Mouse (Mus musculus): ENCODE data around the gene Arl3. TPM values are rescaled to one million over a fixed set of nuclear protein-coding genes. Genes with fewer than 3 reads are reported as not detected.

Gene Arl3
- polyA plus RNA-seq, 1 experiment from 2014 or later: 159 TPM

DNA sequence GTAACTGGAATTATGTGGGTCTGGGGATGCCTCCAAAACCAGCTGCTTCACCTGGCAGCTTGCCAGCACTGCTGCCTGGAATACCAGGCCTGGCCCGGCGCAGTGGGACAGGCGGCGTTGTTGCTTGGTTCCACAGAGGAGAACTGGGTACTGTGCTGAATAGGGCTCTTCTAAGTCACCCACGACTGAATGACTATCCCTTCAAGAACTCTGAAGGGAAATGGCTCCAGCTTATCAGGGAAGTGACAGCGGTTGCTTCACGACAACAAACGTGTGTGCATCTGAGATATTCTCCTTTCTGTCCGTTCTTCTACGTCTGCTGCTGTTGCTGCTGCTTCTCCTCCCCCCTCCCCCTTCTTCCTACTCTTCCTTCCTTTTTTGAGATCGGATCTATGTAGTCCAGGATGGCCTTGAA is 19.4 kb downstream of the Arl3 start:
- 55% methylated on average over 11 of the region's 11 CpGs for WGBS
- DNase-seq (ENCODE audit: low spot score): peak; percentile 90
- peak; percentile 86 for ATAC-seq

DNA sequence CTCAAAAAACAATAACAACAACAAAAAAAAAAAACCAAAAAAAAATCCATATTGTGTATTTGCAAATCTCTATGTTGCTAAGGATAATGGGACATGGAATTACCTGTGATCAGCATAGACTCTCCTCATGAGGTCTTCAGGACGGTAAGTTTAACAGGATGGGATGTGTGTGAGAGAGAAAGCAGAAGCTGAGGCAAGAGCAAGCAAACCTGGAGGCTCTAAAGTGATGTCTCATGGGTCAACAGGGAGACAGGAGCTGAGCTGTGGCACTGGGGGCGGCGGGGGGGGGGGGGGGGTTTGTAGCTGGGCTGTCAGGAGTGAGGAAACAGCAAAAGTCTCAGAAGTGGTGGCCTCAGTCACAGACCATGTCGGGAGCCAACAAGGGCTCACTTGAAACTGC is 20.5 kb downstream of the Arl3 start:
- Histone ChIP-seq H3K4me2 (ENCODE audit: low read length) (no peak overlapping the region), H3K9ac (ENCODE audit: low read length) (no peak overlapping the region), H3K27me3 (replicated peaks; ENCODE audit: control insufficient read depth, insufficient read depth, low read length) (no peaks in the 10 kb centered on the region), H3K36me3 (ENCODE audit: control insufficient read depth, insufficient read depth, low read length) (peaks cover 66% of the 10 kb centered on the region), H3K4me1 (ENCODE audit: control insufficient read depth, insufficient read depth, low read length) (peaks cover 6% of the 10 kb centered on the region; the same call in 1 of the 2 replicates), H3K4me3 (ENCODE audit: low read depth, low read length) (no peak overlapping the region), H3K9me3 (replicated peaks; ENCODE audit: control insufficient read depth, low read length) (no peaks in the 10 kb centered on the region), H3K27ac (ENCODE audit: low read depth, low read length) (no peak overlapping the region)
- WGBS: 89% methylated on average over 3 of the region's 4 CpGs
- ATAC-seq: no peak
- DNase-seq (ENCODE audit: low spot score): no peak

More for the DNA sequence above, 19.4 kb downstream of the Arl3 start:
- Histone ChIP-seq H3K4me3 (ENCODE audit: low read depth, low read length) (no peak overlapping the region), H3K9me3 (replicated peaks; ENCODE audit: control insufficient read depth, low read length) (no peaks in the 10 kb centered on the region), H3K27ac (ENCODE audit: low read depth, low read length) (peak overlapping the region; percentile 54; the same call in 1 of the 2 replicates), H3K36me3 (ENCODE audit: control insufficient read depth, insufficient read depth, low read length) (peaks cover 72% of the 10 kb centered on the region), H3K27me3 (replicated peaks; ENCODE audit: control insufficient read depth, insufficient read depth, low read length) (no peaks in the 10 kb centered on the region), H3K4me1 (ENCODE audit: control insufficient read depth, insufficient read depth, low read length) (peaks cover 3% of the 10 kb centered on the region; the same call in 1 of the 2 replicates), H3K9ac (ENCODE audit: low read length) (no peak overlapping the region), H3K4me2 (ENCODE audit: low read length) (no peak overlapping the region)

DNA sequence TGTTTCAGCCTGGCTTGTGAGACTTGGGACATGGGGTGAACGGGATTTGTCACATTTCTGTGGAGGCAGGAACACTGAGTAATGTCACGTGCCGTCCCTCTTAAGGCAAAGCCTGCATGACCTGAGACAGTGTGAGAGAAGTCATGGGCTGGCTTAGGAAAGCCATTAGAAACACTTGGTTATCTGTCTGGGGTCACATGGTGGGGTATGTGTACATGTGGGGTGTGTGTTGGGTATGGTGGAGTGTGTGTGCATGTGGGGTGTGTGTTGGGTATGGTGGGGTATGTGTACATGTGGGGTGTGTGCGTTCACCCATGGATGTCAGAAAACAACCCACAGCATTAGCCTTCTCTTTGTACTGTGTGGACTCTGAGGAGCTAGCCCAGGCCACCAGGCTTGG is 22.6 kb downstream of the Arl3 start:
- H3K36me3 ChIP-seq (ENCODE audit: control insufficient read depth, insufficient read depth, low read length): peaks cover 49% of the 10 kb centered on the region
- no peak for DNase-seq (ENCODE audit: low spot score)
- no peaks in the 10 kb centered on the region for H3K9me3 ChIP-seq (replicated peaks; ENCODE audit: control insufficient read depth, low read length)
- no peak for ATAC-seq
- peaks cover 6% of the 10 kb centered on the region; the same call in 1 of the 2 replicates for H3K4me1 ChIP-seq (ENCODE audit: control insufficient read depth, insufficient read depth, low read length)
- no peak overlapping the region for H3K27ac ChIP-seq (ENCODE audit: low read depth, low read length)
- H3K4me3 ChIP-seq (ENCODE audit: low read depth, low read length): no peak overlapping the region
- no peaks in the 10 kb centered on the region for H3K27me3 ChIP-seq (replicated peaks; ENCODE audit: control insufficient read depth, insufficient read depth, low read length)
- 90% methylated on average over 4 of the region's 4 CpGs for WGBS
- no peak overlapping the region for H3K4me2 ChIP-seq (ENCODE audit: low read length)
- no peak overlapping the region for H3K9ac ChIP-seq (ENCODE audit: low read length)

DNA sequence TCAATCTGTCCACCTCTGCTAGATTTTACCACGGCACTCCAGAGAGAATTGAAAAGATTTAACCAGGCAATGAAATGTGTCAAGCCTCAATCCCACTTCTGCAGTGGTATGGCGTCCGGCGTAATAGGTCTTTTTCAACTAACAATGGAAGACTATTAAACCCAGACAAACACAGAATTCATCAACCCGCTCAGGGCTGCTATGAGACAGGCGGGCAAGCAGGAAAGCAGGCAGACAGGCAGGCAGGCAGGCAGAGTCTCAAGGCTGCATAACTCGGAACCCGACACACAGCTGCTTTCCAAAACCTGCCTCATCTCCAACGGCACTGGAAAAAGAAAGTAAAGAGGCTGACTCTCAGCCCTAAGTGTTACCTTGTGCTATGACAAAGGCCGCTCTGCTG is 24.9 kb downstream of the Arl3 start:
- ATAC-seq (peak; percentile 74), DNase-seq (ENCODE audit: low spot score) (peak; percentile 54)
- H3K4me3 ChIP-seq (ENCODE audit: low read depth, low read length): no peak overlapping the region
- H3K9me3 ChIP-seq (replicated peaks; ENCODE audit: control insufficient read depth, low read length): no peaks in the 10 kb centered on the region
- 0 out of 2 replicates have a peak, but pooled peaks cover 3% of the 10 kb centered on the region for H3K4me1 ChIP-seq (ENCODE audit: control insufficient read depth, insufficient read depth, low read length)
- H3K36me3 ChIP-seq (ENCODE audit: control insufficient read depth, insufficient read depth, low read length): peaks cover 38% of the 10 kb centered on the region
- no peaks in the 10 kb centered on the region for H3K27me3 ChIP-seq (replicated peaks; ENCODE audit: control insufficient read depth, insufficient read depth, low read length)
- peak overlapping the region; percentile 70; the same call in 1 of the 2 replicates for H3K27ac ChIP-seq (ENCODE audit: low read depth, low read length)
- no peak overlapping the region for H3K9ac ChIP-seq (ENCODE audit: low read length)
- WGBS: 45% methylated on average over 10 of the region's 10 CpGs
- H3K4me2 ChIP-seq (ENCODE audit: low read length): no peak overlapping the region

DNA sequence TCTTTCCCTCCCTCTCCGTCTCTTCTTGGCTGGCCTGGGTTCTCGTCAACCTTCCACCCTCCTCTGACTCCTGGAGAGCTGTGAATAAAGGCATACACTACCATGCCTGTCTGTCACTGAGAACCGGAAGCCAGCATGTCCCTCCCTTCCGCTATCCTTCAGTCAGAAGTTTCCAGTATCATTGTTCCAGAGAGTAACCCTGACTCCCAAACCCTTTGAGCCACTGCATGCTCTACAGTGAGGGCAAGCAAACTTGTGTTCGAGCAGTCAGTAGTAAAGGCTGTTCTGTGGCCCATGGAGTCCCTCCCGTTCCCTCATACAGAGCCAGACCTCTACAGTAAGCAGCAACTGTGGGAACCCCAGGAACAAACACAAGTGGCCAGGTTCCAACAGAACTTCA is 25.4 kb downstream of the Arl3 start:
- no peak overlapping the region for H3K4me2 ChIP-seq (ENCODE audit: low read length)
- 0 out of 2 replicates have a peak, but pooled peaks cover 3% of the 10 kb centered on the region for H3K4me1 ChIP-seq (ENCODE audit: control insufficient read depth, insufficient read depth, low read length)
- peaks cover 43% of the 10 kb centered on the region for H3K36me3 ChIP-seq (ENCODE audit: control insufficient read depth, insufficient read depth, low read length)
- peak; percentile 14 for DNase-seq (ENCODE audit: low spot score)
- no peaks in the 10 kb centered on the region for H3K9me3 ChIP-seq (replicated peaks; ENCODE audit: control insufficient read depth, low read length)
- H3K4me3 ChIP-seq (ENCODE audit: low read depth, low read length): no peak overlapping the region
- no peaks in the 10 kb centered on the region for H3K27me3 ChIP-seq (replicated peaks; ENCODE audit: control insufficient read depth, insufficient read depth, low read length)
- 61% methylated on average over 6 of the region's 6 CpGs for WGBS
- peak overlapping the region; percentile 70; the same call in 1 of the 2 replicates for H3K27ac ChIP-seq (ENCODE audit: low read depth, low read length)
- peak; percentile 70 for ATAC-seq
- H3K9ac ChIP-seq (ENCODE audit: low read length): no peak overlapping the region

DNA sequence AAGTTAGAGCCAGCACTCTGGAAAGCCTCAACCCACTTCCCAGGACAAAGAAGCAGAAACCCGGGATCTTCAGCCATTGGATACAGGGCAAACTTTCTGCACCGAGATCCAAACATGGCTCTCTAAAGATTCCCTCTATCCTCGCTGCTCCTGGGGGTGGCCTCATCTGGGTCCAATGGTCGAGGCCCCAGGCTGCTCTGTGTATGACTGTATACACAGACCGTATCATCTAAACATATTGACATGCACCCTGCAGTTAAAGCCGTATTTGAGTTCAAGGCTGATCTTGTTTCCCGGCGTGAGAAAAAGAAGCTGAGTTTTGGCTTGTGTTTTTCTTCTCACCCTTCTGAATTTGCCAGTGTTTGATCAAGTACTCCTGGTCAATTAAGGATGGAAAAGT is 30.2 kb downstream of the Arl3 start:
- WGBS: 87% methylated on average over 8 of the region's 8 CpGs
- no peak for ATAC-seq
- H3K4me3 ChIP-seq (ENCODE audit: low read depth, low read length): no peak overlapping the region
- no peak overlapping the region for H3K9ac ChIP-seq (ENCODE audit: low read length)
- no peak overlapping the region for H3K27ac ChIP-seq (ENCODE audit: low read depth, low read length)
- no peaks in the 10 kb centered on the region for H3K27me3 ChIP-seq (replicated peaks; ENCODE audit: control insufficient read depth, insufficient read depth, low read length)
- H3K4me1 ChIP-seq (ENCODE audit: control insufficient read depth, insufficient read depth, low read length): 0 out of 2 replicates have a peak, but pooled peaks cover 3% of the 10 kb centered on the region
- H3K4me2 ChIP-seq (ENCODE audit: low read length): no peak overlapping the region
- H3K9me3 ChIP-seq (replicated peaks; ENCODE audit: control insufficient read depth, low read length): no peaks in the 10 kb centered on the region
- H3K36me3 ChIP-seq (ENCODE audit: control insufficient read depth, insufficient read depth, low read length): peaks cover 48% of the 10 kb centered on the region
- no peak for DNase-seq (ENCODE audit: low spot score)

DNA sequence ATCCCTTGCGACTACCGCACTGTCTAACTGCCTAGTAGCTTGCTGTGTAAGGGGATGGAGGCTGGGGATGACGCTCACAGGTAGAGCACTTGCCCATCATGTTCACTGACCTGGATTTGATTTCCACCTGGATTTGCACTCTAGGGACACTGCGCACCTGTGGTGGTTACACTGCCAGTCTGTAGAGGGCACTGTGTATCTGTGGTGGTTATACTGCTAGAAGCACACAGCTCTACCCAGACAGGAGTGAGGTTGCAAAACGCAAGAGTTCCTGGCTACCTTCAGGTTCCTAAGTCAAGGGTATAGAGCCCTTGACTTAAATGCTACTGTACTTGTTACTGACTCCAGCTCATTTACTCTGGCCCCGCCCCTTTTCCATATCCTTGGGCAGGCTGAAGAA is 34.8 kb downstream of the Arl3 start:
- DNase-seq (ENCODE audit: low spot score) (no peak), ATAC-seq (no peak)
- H3K27me3 ChIP-seq (replicated peaks; ENCODE audit: control insufficient read depth, insufficient read depth, low read length): no peaks in the 10 kb centered on the region
- WGBS: 90% methylated on average over 6 of the region's 6 CpGs
- no peaks in the 10 kb centered on the region for H3K9me3 ChIP-seq (replicated peaks; ENCODE audit: control insufficient read depth, low read length)
- H3K4me2 ChIP-seq (ENCODE audit: low read length): no peak overlapping the region
- H3K4me1 ChIP-seq (ENCODE audit: control insufficient read depth, insufficient read depth, low read length): no peaks in the 10 kb centered on the region
- no peak overlapping the region for H3K27ac ChIP-seq (ENCODE audit: low read depth, low read length)
- no peak overlapping the region for H3K4me3 ChIP-seq (ENCODE audit: low read depth, low read length)
- peaks cover 49% of the 10 kb centered on the region for H3K36me3 ChIP-seq (ENCODE audit: control insufficient read depth, insufficient read depth, low read length)
- H3K9ac ChIP-seq (ENCODE audit: low read length): no peak overlapping the region

DNA sequence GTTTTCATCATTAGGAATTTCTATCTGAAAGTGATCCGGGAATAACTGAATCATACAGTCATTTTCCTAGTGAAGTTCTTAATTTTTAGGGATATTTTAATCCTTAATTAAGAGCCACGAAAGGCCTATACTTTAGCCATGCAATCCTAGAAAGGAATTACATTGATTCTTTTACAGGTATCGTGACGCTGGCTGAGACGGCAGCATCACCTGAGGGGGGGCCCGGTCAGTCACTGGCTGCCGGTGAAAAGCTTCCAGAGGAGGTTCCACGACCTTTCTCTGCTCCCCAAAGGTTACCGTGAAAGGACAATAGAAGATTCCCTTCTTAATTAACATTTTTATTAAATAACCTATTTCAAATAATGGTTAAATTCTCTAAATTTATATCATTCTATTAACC is 35.6 kb downstream of the Arl3 start:
- peaks cover 8% of the 10 kb centered on the region for H3K4me1 ChIP-seq (ENCODE audit: control insufficient read depth, insufficient read depth, low read length)
- peaks cover 40% of the 10 kb centered on the region for H3K36me3 ChIP-seq (ENCODE audit: control insufficient read depth, insufficient read depth, low read length)
- H3K27me3 ChIP-seq (replicated peaks; ENCODE audit: control insufficient read depth, insufficient read depth, low read length): no peaks in the 10 kb centered on the region
- no peak for DNase-seq (ENCODE audit: low spot score)
- no peak overlapping the region for H3K9ac ChIP-seq (ENCODE audit: low read length)
- no peak overlapping the region for H3K4me2 ChIP-seq (ENCODE audit: low read length)
- 93% methylated on average over 9 of the region's 9 CpGs for WGBS
- no peak overlapping the region for H3K4me3 ChIP-seq (ENCODE audit: low read depth, low read length)
- ATAC-seq: no peak
- H3K9me3 ChIP-seq (replicated peaks; ENCODE audit: control insufficient read depth, low read length): no peaks in the 10 kb centered on the region
- no peak overlapping the region for H3K27ac ChIP-seq (ENCODE audit: low read depth, low read length)

DNA sequence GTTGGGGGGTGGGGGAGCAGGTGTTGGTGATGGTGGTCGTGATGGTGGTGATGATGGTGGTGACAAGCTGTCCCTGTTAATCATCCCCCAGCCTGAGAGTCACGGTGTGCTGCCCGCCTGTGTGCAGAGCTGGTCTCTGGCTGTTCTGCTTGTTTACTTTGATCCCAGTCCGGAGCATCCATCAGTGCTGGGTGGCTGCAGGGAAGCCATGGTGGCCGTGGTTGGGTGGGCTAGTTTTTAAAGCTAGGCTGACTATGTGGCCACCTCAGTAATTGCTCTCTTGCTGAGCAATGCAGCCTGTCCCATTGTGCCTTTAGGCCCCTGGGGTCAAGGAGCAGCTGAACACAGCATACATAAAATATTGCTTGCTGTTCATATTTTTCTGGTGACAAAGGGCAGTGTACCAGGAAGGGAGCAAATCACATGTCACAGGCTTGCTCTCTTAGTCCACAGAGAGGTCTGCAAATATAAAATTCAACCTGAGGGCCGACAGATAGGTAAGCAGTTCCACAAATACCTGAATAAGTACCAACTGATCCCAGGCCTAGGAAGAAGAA is 38.4 kb downstream of the Arl3 start:
- Histone ChIP-seq H3K4me1 (ENCODE audit: control insufficient read depth, insufficient read depth, low read length) (peaks cover 33% of the 10 kb centered on the region), H3K9me3 (replicated peaks; ENCODE audit: control insufficient read depth, low read length) (no peaks in the 10 kb centered on the region), H3K36me3 (ENCODE audit: control insufficient read depth, insufficient read depth, low read length) (peaks cover 17% of the 10 kb centered on the region), H3K27me3 (replicated peaks; ENCODE audit: control insufficient read depth, insufficient read depth, low read length) (no peaks in the 10 kb centered on the region), H3K27ac (ENCODE audit: low read depth, low read length) (no peak overlapping the region), H3K4me3 (ENCODE audit: low read depth, low read length) (no peak overlapping the region), H3K9ac (ENCODE audit: low read length) (no peak overlapping the region), H3K4me2 (ENCODE audit: low read length) (no peak overlapping the region)
- DNase-seq (ENCODE audit: low spot score): no peak
- ATAC-seq: no peak
- WGBS: 68% methylated on average over 6 of the region's 6 CpGs
